Mouse (Mus musculus) spleen, adult 2 months (tissue): ENCODE measurements around the gene Gm20388.

Experiments used
- CTCF ChIP-seq: fragments of 200-500 bp; IDR thresholded peaks from 2 replicates; pipeline ENCODE4 v1.5.1; 2011; ENCODE audit warnings: mild to moderate bottlenecking, inconsistent platforms; ENCODE audit not compliant: insufficient read depth, insufficient read length, insufficient replicate concordance; ENCODE audit errors: extremely low read depth
- POLR2A ChIP-seq: fragments of 200-500 bp; IDR thresholded peaks from 2 replicates; pipeline ENCODE4 v1.6.1; 2011; ENCODE audit warnings: low read depth, low read length, inconsistent platforms

DNA sequence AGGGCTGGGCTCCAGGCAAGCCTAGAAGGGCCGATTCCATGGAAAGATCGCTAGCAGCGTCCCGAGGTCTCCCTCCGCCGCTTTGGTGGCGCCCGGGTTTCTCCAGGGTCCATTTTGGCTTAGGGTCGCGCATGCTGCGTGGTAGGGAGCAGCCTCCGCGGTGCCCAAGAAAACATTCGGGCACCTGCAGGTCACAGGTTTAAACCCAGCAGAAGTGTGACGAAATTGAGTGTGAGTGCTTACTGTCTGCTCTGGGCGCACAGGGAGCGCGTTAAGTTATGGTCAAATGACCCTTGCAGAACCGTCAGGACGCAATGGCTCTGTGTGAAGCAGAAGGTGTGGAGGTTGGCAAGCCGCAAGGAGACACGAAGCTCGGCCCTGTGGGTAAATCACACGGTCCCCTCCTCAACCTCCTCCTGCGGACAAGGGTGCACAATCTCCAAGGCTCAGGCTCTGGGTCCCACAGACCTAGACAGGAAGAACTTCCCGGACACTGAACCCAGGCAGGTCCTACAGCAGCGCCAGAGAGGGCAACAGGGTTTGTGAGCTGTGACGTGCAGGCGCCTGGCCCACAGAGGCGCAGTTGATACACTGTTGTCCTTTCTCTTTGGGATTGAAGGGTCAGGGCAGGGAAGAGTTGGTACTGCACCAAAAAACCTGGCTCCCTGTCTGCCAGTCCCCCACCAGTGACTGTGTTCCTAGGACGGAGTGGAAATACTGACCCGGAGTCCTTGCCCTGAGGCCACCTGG is 1179.2 kb downstream of the Gm20388 start:
- TF ChIP-seq CTCF (no peak), POLR2A (no peak)
